Mouse (Mus musculus): ENCODE data around the gene Gli1.

The Gli1 gene

DNA sequence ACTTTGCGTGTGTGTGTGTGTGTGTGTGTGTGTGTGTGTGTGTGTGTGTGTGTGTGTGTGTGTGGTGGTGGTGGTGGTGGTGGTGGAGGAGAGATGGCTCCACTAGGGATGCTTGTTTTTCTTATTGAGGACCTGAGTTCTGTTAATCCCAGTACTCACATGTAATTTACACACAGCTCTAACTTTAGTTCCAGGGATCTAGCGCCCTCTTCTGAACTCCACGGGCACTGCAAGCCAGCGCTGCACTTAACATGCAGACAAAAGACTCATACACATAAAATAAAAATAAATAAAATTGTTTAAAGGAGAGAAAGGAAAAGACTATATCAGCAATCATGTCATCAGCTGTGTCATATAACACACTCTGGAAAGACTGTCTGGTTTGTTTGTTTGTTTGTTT is 7.2 kb upstream of the Gli1 start:
- no peak for DNase-seq (ENCODE audit: low read depth, low spot score)

DNA sequence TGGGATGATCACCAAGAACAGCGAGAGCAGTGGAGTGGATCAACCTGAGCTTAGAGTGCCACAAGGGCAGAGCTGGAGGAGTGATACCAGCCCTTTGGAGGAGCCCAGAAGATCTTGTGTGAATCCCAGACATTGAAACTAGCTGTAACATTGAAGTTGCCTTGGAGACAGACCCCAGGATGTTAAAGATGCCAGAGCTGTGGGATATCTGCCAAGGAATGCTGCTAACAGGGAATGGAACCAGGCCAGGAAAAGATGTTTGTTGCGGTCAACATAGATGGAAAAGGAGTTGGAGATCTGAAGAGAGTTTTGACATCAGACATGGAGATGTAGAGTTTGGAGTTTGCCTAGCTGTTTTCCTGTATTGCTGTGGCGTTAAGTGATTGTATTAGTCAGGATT is 4.4 kb upstream of the Gli1 start:
- DNase-seq (ENCODE audit: low read depth, low spot score), result no peak

DNA sequence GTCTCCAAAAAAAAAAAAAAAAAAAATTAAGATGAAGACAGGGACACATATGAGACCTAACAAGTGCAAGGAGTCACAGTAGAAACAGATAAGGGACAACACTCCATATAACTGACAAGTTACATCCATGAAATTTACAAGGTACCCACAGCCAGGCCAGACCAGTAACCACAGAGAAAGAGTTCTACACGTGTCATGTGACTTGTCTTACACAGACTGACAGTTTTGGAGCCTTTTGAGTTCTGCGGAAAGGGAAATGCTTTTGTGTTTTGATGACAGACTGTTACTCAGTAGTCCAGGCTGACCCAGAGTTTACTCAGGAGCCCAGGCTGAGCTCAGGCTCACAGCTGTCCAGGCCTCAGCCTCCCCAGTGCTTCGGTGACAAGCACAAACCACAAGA is 1.3 kb upstream of the Gli1 start:
- no peak for DNase-seq (ENCODE audit: low read depth, low spot score)

DNA sequence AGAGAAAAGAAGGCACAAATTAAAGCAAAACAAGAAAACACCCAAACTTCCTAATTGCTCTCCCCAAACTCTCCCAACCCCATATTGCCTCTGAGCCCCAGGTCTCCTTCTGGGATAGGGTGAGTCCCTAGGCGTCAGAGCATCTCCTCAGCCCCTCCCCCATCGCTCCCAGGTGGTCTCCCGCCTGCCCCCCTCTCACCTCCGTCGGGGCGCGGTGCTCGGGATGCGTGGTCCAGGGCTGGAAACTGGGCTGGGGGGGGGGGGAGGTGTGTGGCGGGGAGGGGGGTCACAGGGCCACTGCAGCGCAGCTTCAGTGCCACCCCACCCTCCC is 449 bp downstream of the Gli1 start:
- DNase-seq (ENCODE audit: low read depth, low spot score), result no peak

DNA sequence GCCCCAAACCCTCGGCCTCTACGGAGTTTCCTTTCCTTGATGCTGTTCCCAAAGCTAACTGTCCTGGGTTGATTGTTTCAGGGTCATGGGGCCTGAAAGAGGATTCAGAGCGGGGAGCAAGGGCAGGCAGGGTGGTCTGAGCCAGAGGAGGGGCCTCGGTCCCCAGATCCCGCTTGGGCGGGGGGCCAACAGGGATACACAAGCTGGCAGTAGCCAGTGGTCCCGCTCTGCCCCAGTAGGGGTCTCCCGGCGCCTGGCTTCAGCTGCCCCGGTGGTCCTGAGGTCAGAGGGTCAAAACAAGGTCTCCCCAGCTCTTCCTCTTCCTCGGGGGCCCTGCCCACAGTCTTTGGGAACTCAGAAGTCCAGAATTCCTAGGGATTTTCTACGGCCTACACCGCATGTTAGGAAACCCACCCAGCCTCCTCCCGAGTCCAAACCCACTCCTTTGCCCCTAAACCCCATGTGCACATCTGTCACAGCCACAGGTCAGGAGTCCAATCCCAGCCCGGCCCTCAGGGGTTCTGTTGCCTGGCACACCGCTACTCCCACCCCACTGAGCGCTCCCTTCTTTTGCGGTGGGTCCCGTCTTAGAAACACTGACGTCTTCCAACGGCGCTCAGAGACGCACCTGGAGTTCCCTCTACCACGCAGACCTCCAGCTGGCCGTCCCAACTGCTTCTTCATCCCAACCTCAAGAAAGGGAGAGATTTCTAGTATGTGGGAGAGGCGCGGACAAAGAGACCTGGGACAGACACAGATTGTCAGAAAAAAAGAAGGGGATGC is 1.0 kb downstream of the Gli1 start:
- DNase-seq (ENCODE audit: low read depth, low spot score), result peak; percentile 62

DNA sequence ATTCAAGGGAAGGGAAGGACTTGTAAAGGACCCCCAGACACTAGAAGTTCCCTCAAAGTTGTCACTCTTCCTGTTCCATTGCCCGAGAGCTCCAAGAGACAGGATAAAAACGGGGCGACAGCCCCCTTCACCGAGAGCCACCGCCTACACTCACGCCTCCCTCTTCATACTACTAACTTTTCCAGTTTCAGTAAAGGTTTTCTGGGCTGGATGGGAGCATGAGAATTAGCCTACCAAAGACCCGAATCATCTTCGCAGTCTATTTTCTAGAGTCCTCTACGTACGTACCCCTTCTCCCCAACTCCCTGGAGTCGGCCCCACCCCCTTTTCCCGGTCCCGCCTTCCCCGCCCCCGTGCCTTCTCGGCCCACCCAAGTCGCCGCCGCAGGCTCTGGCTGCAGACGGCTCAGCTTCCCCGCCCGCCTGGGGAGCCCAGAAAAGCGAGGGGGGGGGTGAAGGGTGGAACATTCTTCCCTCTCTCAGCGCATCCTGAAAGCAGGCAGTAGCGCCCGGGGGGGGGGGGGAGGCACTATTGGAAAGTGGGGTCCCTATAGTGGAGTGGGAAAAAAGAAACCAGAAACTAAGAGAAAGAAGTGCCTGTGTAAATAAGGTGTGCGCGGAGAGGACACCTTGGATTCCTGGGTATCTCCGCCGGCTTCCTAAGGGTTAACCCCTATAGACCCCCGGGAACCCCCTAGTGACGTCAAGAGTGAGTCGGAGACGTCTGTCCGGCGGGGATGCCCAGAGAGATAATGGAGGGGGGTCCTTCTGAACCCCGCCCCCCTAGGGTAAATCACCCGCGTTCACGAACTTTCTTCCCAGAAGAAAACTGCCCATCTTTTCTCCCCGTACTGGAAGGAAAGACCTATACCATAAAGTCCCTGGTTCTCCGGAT is 1.8 kb downstream of the Gli1 start:
- peak; percentile 77 for DNase-seq (ENCODE audit: low read depth, low spot score)

DNA sequence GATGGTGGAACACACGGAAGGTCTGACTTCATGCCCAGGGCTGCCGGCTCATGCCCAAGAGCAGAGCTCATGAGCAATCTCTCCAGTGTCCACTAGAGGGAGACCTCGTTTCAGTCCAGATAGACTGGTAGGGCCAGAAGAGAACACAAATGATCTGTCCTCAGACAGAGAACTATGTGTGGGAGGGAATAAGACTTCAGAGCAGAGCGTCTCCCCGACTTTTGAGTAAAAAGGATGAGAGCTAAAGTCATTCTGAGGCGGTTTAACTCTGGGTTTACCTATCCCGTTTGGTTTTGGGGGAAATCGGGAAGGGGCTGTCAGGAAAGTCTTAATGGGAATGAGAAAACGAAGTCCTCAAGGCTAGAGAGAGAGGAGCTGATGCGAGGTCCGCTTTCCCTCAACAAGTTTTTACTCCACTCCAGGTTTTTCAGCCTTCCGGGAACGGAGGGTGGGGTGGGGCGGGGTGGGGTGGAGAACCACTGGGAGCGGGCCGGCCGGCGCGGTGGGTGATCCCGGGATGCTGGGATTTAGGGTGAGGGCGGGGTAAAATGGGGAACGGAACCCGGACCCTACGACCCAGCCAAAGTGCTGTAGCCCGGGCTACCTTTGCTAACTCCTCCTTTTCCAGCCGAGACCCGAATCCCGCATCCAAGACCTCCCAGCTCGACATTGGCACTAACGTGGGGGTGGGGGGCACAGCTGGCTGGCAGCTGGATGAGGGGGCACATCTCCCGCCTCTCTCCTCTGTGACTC is 2.7 kb downstream of the Gli1 start:
- peak; percentile 93 for DNase-seq (ENCODE audit: low read depth, low spot score)

DNA sequence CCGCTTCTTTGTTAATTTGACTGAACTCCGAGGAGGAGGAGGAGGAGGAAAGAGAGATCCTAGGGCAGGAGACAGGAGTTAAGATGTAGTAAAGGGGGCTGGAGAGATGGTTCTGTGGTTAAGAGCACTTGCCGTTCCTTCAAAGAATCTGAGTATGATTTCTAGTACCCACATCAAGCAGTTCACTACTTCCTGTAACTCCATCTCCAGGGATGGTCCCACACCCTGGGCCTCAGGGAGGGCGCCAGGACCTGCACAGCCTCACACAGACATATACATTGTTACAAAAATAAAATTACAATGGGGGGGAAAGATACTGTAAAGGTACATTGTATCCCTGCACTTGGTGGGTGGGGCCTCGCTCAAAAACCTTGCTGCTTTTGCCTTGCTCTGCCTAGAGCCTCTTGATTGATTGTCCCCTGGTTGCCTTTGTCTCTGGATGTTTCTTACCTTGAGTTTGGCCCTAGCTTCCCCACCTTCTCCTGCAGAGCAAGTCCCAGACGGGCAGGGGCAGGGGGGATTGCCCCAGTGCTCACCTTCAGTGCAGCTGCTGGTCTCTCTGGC is 4.2 kb downstream of the Gli1 start:
- DNase-seq (ENCODE audit: low read depth, low spot score), result no peak

DNA sequence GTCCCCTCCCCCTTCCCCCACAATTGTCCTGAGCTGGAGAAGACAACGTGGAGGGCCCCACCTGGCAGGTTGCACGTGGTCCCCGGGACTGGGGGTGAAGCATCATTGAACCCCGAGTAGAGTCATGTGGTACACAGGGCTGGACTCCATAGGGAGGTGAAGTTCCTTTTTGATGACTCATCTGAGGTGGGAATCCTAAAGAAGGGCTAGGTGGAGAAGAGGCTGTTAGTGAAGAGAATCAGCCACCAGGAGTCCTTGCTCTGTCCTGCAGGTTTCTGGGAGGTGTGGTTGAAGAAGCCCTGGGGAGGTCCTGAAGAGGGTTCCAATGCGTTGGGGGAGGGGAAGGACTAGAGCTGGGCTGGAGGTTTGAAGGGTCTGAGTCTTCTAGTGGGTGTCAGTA is 4.8 kb downstream of the Gli1 start:
- no peak for DNase-seq (ENCODE audit: low read depth, low spot score)

DNA sequence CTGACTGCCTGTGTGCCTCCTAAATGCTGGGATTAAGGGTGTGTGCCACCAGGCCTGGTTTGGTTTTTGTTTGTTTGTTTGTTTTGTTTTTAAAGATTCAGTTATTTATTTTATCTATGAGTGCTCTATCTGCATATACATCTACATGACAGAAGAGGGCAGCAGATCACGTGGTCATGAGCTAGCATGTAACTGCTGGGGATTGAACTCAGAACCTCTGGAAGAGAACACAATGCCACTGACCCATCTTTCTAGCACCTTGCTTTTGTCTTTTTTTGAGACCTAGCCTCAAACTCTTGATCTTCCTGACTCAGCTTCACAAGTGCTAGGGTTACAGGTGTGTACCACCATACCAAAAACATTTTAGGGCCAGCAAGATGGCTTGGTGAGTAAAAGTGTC is 6.5 kb downstream of the Gli1 start:
- no peak for DNase-seq (ENCODE audit: low read depth, low spot score)

DNA sequence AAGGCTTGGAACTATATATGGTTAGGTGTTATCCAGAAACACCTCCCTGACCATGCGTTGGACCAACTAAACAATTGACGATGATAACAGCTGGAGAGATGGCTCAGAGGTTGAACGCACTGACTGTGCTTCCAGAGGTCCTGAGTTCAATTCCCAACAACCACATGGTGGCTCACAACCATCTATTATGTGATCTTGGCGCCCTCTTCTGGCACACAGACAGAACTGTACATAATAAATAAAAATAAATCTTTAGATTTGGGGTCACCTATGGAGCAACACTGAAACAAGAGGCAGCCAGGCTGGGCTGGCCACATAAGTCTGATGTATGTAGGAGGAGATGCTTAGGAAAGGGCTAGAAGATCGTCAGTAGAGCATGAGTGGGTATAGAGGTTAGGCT is 8.6 kb downstream of the Gli1 start:
- no peak for DNase-seq (ENCODE audit: low read depth, low spot score)

DNA sequence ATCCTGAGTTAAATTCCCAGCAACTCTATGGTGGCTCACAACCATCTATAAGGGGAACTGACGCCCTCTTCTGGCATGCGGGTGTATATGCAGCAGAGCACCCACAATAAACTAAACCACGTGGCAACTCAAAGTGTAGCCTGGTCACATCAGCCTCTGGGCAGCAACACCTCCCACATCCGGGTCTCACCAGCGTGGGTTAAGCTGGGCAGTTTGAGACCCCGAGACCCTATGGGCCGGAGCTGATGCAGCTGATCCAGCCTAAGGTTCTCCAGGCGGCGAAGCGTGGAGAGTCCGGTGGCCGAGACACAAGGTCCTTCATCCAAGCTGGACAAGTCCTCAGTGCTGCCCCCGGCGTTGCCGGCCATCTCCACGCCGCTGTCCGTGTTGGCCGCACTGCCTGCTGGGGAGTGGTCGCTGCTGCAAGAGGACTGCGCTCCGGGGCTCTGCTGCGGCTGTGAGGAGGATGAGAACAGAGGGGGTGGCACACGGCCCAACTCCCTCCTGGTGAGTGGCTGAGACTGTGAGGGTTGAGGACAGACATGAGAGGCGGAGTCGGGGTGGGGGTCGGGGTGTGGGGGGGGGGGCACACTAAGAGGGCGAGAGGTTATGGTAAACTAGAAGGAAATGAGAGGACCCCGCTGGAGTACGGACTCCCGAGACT is 9.4 kb downstream of the Gli1 start:
- DNase-seq (ENCODE audit: low read depth, low spot score), result no peak

DNA sequence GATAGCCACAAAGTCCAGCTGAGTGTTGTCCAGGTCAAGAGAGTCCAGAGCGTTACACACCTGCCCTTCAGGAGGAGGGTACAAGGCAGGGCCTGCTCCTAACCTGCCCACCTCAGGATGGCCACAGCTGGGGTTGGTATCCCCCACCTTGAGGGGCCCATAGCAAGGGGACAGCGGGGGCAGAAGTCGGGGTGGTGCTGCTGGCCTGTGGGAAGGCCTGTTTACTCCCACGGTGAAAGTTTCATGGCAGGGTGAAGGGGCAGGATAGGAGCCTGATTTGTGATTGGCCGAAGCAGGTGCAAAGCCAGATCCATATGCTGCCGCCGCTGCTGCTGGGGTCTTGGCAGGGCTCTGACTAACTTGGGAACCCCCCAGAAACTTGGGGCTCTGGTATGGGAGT is 11.6 kb downstream of the Gli1 start:
- DNase-seq (ENCODE audit: low read depth, low spot score), result no peak

DNA sequence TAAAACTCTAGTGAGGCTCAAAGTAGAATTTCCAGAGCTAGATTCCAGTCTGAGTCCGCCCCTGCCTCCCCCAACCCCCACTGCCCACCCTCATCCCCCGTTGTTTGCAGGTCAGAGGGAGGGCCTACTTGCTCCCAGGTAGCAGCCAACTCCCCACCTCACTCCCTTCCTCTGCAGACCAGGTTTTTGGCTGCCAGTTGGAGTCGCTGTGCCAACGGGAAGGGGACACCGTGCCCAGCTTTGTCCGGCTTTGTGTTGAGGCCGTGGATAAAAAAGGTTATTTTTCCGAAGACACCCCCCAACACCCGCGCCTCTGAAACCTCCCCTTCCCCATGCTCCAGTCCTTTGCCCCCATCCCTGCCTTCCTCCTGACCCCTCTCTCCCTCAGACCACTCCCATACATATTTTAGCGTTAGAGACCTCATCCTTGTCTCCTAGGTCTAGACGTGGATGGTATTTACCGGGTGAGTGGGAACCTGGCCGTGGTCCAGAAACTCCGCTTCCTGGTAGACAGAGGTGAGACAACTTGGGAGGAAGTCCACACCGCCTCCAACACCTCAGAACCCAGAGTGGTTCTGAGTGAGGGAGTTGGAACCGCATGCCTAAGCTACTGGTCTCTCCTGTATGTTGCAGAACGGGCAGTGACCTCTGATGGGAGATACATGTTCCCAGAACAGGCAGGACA is 14.2 kb downstream of the Gli1 start:
- DNase-seq (ENCODE audit: low read depth, low spot score), result no peak

DNA sequence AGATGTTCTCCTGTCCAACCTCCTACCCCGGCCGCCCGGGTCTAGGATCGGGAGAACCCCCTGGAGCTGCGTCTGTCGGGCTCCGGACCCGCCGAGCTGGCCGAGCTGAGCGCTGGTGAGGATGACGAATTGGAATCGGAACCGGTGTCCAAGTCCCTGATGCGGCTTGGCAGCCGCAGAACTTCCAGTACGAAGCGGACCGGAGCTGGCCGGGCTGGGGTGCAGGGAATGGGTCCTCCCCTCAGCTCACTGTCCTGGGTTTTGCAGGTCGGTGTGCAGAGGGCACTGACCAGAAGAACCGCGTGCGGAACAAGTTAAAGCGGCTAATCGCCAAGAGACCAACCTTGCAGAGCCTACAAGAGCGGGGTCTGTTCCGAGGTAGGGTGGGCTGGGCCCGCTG is 14.9 kb downstream of the Gli1 start:
- no peak for DNase-seq (ENCODE audit: low read depth, low spot score)

DNA sequence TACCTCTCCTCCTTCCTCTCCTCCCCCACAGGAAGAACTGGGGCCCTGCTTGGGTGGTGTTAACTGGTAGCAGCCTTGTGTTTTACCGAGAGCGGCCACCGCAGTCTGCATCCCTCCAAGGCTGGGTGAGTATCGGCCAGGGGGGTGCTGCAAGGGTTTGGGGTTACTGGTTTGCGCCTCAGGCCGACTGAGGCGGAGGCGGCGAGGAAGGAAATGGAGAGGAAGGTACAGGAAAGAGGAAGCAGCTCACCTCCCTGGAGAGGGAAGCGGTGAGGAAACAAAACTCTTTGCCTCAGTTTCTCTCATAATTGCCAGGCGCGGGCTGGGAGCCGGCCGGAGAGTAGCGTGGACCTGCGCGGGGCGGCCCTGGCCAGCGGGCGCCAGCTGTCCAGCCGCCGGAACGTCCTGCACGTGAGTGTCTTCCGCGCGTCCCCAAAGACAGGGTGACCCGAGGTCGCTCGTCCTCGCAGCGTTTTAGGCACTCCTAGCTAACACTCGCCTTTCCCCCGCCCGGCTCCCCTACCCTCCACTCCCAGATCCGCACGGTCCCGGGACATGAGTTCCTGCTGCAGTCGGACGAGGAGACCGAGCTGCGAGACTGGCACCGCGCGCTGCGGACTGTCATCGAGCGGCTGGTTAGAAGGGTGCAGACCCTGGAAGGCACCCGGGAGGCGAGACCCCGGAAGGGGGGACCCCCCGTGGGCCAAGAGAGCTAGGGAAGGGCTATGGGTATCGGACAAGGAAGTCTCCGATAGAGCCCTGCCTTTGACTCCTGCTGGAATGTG is 15.6 kb downstream of the Gli1 start:
- no peak for DNase-seq (ENCODE audit: low read depth, low spot score)

DNA sequence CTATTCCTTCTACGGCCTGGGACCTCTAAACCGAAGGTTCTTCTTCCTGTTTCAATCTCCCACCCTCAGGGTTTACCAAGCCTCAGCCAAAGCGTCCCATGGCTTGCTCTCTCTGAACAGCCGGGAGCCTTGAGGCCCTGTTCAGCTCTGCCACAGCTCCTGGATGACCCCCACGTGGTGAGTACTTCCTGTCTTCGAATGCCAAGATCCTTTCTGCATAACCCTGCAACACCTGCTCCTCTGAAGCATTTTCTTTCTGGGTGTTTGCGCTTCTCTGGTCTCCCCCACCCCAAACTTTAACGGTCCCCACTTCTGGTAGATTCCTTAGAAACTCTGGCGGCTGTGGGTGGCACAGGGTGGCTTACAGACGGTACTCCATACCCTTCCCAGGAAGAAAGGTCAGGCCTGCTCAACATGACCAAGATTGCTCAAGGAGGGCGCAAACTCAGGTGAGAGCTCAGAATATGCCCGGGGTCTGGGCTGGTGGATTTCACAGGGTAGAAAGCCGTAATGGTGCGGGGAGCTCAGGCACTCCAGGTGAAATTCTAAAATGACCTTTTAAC is 16.2 kb downstream of the Gli1 start:
- no peak for DNase-seq (ENCODE audit: low read depth, low spot score)

DNA sequence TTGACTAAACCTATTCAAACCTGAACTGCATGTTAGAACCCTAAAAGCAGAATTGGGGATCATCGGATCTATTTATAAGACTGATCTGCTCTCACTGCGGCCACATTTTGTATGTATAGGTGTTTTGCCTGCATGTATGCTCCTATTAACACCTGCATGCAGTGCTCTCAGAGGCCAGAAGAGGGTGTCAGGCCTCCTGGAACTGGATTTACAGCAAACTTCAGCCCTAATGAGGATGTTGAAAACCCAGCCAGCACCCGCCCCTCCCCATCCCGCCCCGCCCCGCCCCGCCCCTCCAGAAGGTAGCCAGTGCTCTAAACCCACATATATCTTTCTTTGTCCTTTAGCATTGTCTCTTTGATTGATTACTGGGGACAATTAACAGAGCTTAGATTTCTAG is 17.3 kb downstream of the Gli1 start:
- peak; percentile 70 for DNase-seq (ENCODE audit: low read depth, low spot score)

DNA sequence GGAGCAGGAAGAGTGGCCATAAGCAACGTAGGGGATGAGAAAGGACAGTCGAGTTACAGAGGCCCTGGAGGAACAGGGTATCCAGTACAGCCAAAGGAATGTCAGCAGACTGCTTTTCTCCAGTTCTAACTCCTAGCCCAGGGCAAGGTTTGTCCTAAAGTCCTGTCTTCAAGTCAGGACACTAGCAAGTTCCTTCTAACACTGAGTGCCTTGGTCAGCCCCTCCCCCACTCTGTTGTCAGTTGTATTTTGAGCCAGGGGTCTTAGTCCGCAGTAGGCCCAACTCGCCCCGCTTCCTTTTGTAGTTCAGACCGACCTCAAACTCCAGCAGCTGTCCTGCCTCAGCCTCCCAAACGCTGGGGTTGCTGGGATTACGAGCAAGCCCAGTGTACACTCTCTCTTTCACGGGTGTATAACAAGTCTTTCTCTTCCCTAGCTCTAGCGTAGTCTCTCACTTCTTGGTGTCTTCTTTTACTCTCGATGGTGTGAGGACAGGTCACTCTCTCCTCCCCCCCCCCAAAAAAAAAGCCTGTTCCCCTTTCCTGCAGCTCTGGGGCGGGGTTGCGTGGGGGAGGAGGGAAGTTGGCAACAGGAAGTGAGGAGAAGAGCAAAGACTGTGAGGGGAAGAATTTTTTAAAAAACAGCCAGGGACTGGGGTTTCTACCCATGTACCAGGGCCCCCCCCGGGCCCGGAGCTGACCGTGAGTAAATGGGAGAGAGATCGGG is 18.5 kb downstream of the Gli1 start:
- no peak for DNase-seq (ENCODE audit: low read depth, low spot score)

All from forelimb bud, embryonic 11.5 days (tissue).